Mouse (Mus musculus) activated CD4-positive, CD25-positive, alpha-beta regulatory T cell (primary cell): ENCODE data around the gene Zfp790. TPM values are rescaled to one million over a fixed set of nuclear protein-coding genes. Genes with fewer than 3 reads are reported as not detected.

ENCODE experiments used
- polyA plus RNA-seq, 2 experiments: library from polyadenylated mRNA; unstranded; fragments of 100-300 nt; shearing (Covaris generic); gene quantifications; one replicate each; pipeline ENCODE4 v1.2.1; 2017

Zfp790 gene
- 10 to 100 TPM; 16.6 to 17.6 TPM for polyA plus RNA-seq

DNA sequence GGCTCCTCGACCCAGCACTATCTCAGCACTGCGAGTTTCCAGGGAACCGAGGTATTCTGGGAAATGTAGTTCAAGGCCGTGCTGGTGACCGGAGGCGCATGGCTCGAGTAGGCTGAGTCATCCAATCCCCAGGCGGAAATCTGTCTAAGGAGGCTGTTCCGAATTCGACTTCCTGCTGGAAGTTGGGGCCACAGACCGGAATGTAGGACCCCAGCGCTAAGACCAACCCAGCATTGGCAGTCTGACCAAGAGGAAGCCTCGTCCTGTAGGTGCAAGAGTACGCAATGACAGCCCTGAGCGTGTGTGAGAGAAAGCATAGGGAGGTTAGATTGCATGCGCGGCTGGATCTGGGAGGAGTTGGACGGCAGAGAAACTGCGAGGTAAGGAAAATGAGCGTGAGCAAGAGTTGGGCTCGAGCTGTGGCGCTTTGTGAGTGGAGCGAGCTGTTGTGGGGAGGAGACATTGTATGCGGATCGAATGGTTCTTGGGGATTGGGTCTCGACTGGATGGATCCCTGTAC lies at the start of gene Zfp790:
Gene Zfp790 (plus strand): TSS at position 205 of the 520 bp plus-strand sequence.

DNA sequence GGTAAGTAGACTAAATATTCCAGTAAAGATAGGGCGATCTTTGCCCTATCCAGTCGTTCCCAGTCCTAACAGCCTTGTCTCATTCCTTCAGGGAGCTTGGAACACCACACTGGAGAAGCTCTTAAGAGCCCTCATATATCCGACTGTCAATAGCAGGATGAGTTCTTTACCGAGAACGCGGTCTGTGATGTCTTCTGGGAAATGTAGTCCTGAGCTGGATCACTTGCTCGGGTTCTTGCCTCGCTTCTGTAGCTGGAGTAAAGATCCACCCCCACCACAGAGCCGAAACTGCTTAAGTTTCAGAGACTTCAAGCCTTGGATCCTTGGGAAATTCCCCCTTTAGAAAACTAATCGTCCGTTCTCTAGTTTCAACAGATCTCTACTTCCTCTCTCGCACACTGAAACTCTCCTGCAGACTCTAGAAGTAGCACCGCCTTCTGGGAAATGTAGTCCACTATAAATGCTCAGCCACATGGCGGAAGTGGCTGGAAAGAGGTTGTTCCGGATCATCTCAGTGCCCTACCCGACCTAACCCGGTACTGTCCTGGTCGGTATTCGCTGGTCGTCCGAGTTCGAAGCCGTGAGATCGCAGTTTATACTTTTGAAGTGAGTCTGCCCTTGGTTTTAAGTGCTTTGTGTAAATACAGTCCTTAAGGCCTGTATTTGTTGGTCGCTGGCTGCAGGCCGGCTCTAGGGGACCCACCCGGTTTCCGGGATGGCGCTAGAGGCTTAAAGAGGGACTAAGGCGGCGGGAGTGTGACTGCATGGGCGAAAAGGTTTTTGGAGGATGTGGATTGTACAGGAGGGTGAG lies 47.6 kb upstream of the Zfp790 start, which contains the start of gene Zfp84:
Gene Zfp84 (plus strand): TSS at position 463 of the 811 bp plus-strand sequence.

DNA sequence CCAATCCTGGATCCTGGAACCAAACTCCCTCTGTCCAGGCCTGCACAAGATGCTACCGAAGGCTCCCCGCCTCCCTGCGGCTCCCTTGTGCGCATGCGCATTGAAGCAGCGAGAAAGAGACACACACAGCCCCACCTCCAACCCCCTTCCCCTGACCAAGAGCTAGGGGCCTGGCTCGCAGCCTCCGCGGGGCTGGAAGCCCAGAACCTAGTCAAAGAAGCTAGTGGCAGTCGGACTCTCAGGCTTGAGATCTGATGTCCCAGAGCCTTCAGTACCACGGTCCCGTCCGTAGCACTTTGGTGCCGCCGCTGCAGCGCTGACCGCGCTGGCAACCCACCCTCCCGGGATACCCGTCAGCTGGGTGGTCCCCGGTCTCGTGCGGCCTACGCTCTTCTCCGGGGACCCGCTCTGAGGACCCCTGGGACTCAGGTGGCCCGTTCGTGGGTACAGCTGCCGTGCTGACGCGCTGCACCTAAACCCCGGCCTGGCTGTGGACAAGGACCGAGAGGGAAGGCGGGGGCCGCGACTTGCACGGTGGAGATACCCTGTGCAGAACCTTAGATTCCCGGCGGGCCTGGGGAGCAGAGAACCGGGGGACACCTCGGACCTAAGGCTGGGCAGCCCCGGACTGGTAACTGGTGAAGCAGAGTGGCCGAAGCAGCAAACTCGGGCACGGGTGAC lies 31.9 kb upstream of the Zfp790 start, which contains the start of gene Zfp30:
Gene Zfp30 (plus strand): TSS at position 128 of the 681 bp plus-strand sequence.

DNA sequence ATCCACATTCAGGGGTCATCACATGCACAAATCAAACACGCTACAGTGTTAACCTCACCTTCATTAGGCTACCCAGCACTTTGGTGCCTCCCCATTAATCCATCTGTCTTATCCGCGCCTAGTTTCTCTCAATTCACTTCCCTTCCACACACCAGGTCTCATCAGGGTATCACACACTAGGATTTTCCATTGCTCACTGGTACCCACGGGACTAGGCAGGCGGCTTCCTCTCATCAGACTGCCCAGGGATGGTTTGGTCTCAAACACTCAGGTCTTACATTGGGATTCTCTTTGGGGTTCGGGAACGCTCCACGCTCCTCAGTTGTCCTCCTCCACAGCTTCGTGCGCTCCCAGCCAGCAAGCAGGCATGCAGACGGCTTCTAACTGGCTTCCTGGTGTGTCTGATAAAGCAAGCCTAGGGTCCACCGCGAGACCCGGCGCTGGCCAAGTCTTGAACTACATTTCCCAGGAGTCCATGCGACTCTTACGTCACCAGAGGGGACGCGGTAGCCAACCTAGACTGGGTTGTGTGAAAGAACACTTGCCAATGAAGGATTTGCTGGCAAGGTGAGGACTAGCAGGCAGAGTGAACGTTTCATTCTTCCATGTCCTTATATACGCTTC lies 37.4 kb downstream of the Zfp790 start, which contains the start of gene Zfp940:
Gene Zfp940 (minus strand): TSS at position 451 of the 624 bp plus-strand sequence.

DNA sequence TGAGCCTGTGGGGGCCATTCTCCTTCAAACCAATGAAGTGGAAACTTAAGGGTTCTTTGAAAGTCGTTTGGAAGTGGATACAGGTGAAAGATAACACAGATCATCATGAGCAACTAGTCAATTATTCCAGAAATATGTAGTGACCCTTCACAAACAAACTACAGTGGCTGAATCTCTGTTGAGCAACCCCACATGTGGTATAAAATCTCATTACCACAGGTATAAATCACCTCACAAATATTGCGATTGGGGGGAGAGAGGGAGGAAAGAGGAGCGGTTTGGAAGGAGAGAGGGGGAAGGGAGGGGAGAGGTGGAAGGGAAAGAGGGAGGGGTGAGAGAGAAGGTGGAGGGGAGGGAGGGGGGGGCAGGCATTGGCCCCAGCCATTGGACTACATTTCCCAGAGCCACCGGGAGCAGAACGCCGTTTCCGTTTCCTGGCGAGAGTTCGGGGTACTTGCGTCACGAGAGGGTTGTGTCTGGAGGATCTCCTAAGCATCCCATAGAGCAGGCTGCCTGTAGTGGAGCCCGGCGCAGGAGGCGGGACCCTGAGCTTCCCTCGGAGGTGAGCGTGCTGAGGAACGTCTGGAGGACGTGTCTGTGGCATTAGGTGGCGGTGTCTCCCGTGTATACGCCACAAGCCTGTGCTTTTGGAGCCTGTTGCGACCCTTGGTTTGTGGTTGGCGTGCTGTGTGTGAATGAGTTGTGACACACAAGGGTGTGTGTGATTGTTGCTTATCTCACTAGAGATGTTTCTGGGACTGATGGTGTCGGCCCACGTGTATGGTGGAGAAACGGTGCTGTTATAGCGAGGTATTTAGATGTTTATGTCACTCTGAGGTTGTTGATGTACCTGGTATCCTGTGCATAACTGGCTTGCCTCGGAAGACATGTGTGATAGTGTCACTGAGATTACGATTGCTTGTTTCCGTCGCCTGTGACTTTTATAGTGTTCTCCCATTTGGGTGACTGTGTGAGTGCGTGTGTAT lies 43.9 kb downstream of the Zfp790 start, which contains the start of gene Zfp420:
Gene Zfp420 (plus strand): TSS at position 448 of the 986 bp plus-strand sequence.

Other genes starting within 250 kb of the Zfp790 start
- under 1 TPM in 1 of 2 experiments, not detected in 1; 0.82 TPM for gene Catsperg2, start 89.1 kb upstream of the Zfp790 start, polyA plus RNA-seq
- 10 to 100 TPM; 14.7 to 18.3 TPM for gene Zfp84, start 47.6 kb upstream of the Zfp790 start, polyA plus RNA-seq
- 1 to 10 TPM in 1 of 2 experiments, under 1 TPM in 1; 0.47 to 1.1 TPM for gene Zfp30, start 32.1 kb upstream of the Zfp790 start, polyA plus RNA-seq
- gene Zfp940, start 37.6 kb downstream of the Zfp790 start, polyA plus RNA-seq = 1 to 10 TPM; 4.4 to 7.5 TPM
- gene Zfp420, start 43.9 kb downstream of the Zfp790 start, polyA plus RNA-seq = 1 to 10 TPM; 5.2 to 5.4 TPM
- gene Zfp27, start 90.5 kb downstream of the Zfp790 start, polyA plus RNA-seq = 1 to 10 TPM; 3.2 to 4.5 TPM
- gene Zfp383, start 92.1 kb downstream of the Zfp790 start, polyA plus RNA-seq = 1 to 10 TPM in 1 of 2 experiments, under 1 TPM in 1; 0.84 to 1.0 TPM
- 10 to 100 TPM in 1 of 2 experiments, 1 to 10 TPM in 1; 3.8 to 12.7 TPM for gene Zfp74, start 138.0 kb downstream of the Zfp790 start, polyA plus RNA-seq
- 1 to 10 TPM; 6.8 to 9.1 TPM for gene Zfp568, start 167.8 kb downstream of the Zfp790 start, polyA plus RNA-seq
- 1 to 10 TPM; 1.6 to 5.0 TPM for gene Zfp14, start 235.3 kb downstream of the Zfp790 start, polyA plus RNA-seq